Comparison of ENCODE assay signal across 24 mouse cellular contexts in genomic region chr16:37966871-37967270, GRCm38 (mm10). TPM values are rescaled to one million over a fixed set of nuclear protein-coding genes. Genes with fewer than 3 reads are reported as not detected.
DNase-seq lines count a peak whose midpoint lies in the region; ATAC-seq lines count a peak whose summit lies in the region.
"Had no signal": no experiment of that assay in that cellular context is flagged by ENCODE, and none has a peak within 500 bp of the region (broad histone marks: within the 10 kb centered on the region; RNA-seq: fewer than 3 reads in every experiment).

No protein-coding gene starts in this region.

- intact Hi-C loops in heart, postnatal 14 days (cut with DNase I): no loop called here

- no peaks in the 10 kb centered on the region for H3K27me3 ChIP-seq in heart, embryonic 10.5 days (ENCODE audit: insufficient read depth, poor library complexity, severe bottlenecking)
- no peaks in the 10 kb centered on the region for H3K27me3 ChIP-seq in midbrain, embryonic 11.5 days (ENCODE audit: control insufficient read depth, insufficient read depth, low read length)
- H3K27me3 ChIP-seq in midbrain, embryonic 15.5 days (replicated peaks): no peaks in the 10 kb centered on the region
- H3K27me3 ChIP-seq: embryonic facial prominence, embryonic 13.5 days; embryonic facial prominence, embryonic 15.5 days; forebrain, embryonic 12.5 days had no signal

- no peak for ATAC-seq in midbrain, embryonic 11.5 days (ENCODE audit: low FRiP score)
- ATAC-seq in midbrain, embryonic 15.5 days (replicated peaks): no peak
- ATAC-seq: forebrain, embryonic 14.5 days had no signal

- H3K36me3 ChIP-seq in heart, embryonic 10.5 days: no peaks in the 10 kb centered on the region
- H3K36me3 ChIP-seq in midbrain, embryonic 11.5 days (ENCODE audit: control insufficient read depth, insufficient read depth, low read length): no peaks in the 10 kb centered on the region
- no peaks in the 10 kb centered on the region for H3K36me3 ChIP-seq in midbrain, embryonic 15.5 days (replicated peaks)
- H3K36me3 ChIP-seq: embryonic facial prominence, embryonic 13.5 days; embryonic facial prominence, embryonic 15.5 days; forebrain, embryonic 10.5 days; forebrain, embryonic 12.5 days had no signal

- H3K9ac ChIP-seq in midbrain, embryonic 11.5 days (ENCODE audit: low read length): no peak overlapping the region
- H3K9ac ChIP-seq in midbrain, embryonic 15.5 days: no peak overlapping the region
- H3K9ac ChIP-seq: embryonic facial prominence, embryonic 13.5 days; embryonic facial prominence, embryonic 15.5 days; forebrain, embryonic 12.5 days had no signal

- H3K4me2 ChIP-seq in midbrain, embryonic 11.5 days: no peak overlapping the region
- H3K4me2 ChIP-seq in midbrain, embryonic 15.5 days: no peak overlapping the region
- H3K4me2 ChIP-seq: embryonic facial prominence, embryonic 13.5 days; embryonic facial prominence, embryonic 15.5 days; forebrain, embryonic 12.5 days had no signal

- peak; percentile 61 for DNase-seq in heart, embryonic 10.5 days (ENCODE audit: low spot score)
- no peak for DNase-seq in heart, postnatal 14 days
- DNase-seq in midbrain, embryonic 11.5 days (ENCODE audit: low spot score, missing footprints): peak; percentile 72
- peak; percentile 3 for DNase-seq in thymus, postnatal 4 days
- no peak for DNase-seq in thymus, postnatal 25 days
- DNase-seq: adrenal gland, adult 2 months; adrenal gland, postnatal 10 days; adrenal gland, postnatal 25 days; cerebellum, adult 11 months; cerebellum, adult 18-20 months; cerebellum, adult 8-10 months; cerebellum, adult 9-11 months; cerebellum, postnatal 14 days; cerebellum, postnatal 36 days; embryo, embryonic 11 days had no signal

- no peaks in the 10 kb centered on the region for H3K9me3 ChIP-seq in heart, embryonic 10.5 days
- H3K9me3 ChIP-seq in midbrain, embryonic 11.5 days (ENCODE audit: control insufficient read depth, low read length): no peaks in the 10 kb centered on the region
- no peaks in the 10 kb centered on the region for H3K9me3 ChIP-seq in midbrain, embryonic 15.5 days
- H3K9me3 ChIP-seq: embryonic facial prominence, embryonic 13.5 days; embryonic facial prominence, embryonic 15.5 days; forebrain, embryonic 10.5 days; forebrain, embryonic 12.5 days had no signal

- H3K27ac ChIP-seq in heart, embryonic 10.5 days: no peak overlapping the region
- H3K27ac ChIP-seq in midbrain, embryonic 11.5 days (ENCODE audit: low read depth, low read length): no peak overlapping the region
- no peak overlapping the region for H3K27ac ChIP-seq in midbrain, embryonic 15.5 days
- H3K27ac ChIP-seq: embryonic facial prominence, embryonic 13.5 days; embryonic facial prominence, embryonic 15.5 days; forebrain, embryonic 10.5 days; forebrain, embryonic 12.5 days had no signal

- 87% methylated on average over 7 of the region's 7 CpGs for WGBS in heart, embryonic 10.5 days
- 93% methylated on average over 7 of the region's 7 CpGs for WGBS in midbrain, embryonic 11.5 days
- 93% methylated on average over 7 of the region's 7 CpGs for WGBS in midbrain, embryonic 15.5 days

- H3K4me3 ChIP-seq in heart, embryonic 10.5 days: no peak overlapping the region
- no peak overlapping the region for H3K4me3 ChIP-seq in midbrain, embryonic 11.5 days (ENCODE audit: low read depth, low read length)
- H3K4me3 ChIP-seq in midbrain, embryonic 15.5 days: no peak overlapping the region
- H3K4me3 ChIP-seq: embryonic facial prominence, embryonic 13.5 days; embryonic facial prominence, embryonic 15.5 days; erythroblast, embryonic 14.5 days; forebrain, embryonic 10.5 days; forebrain, embryonic 12.5 days had no signal

- peaks cover 13% of the 10 kb centered on the region; the same call in 1 of the 2 replicates for H3K4me1 ChIP-seq in heart, embryonic 10.5 days
- peaks cover 20% of the 10 kb centered on the region for H3K4me1 ChIP-seq in midbrain, embryonic 11.5 days (ENCODE audit: control insufficient read depth, insufficient read depth, low read length)
- peaks cover 21% of the 10 kb centered on the region for H3K4me1 ChIP-seq in midbrain, embryonic 15.5 days

RNA-seq across cellular contexts. Expression of gene Gpr156, which starts 50.6 kb away (rescaled TPM):
- 0.40 and 0.67 TPM in 2 replicates for polyA plus RNA-seq in heart, embryonic 10.5 days (2016; fragmentation: Nextera tagmentation; extraction: Ambion mirVana)
- total RNA-seq in heart, postnatal 14 days (2021): under 1 TPM in 1 of 2 experiments, not detected in 1; 0.07 TPM
- polyA plus RNA-seq in midbrain, embryonic 11.5 days (2014; fragmentation: Nextera tagmentation; extraction: Ambion mirVana): 3.4 and 4.2 TPM in 2 replicates
- polyA plus RNA-seq in midbrain, embryonic 15.5 days (2015; fragmentation: Nextera tagmentation; extraction: Ambion mirVana): 6.2 and 6.4 TPM in 2 replicates
- total RNA-seq: common myeloid progenitor, adult 5-6 weeks; MEL had no signal
- polyA plus RNA-seq: erythroblast, embryonic 14.5 days had no signal

Comparison
In these comparisons a context has a peak if more than half of its experiments do, and no peak if none do; other contexts are left out.
1. DNase-seq: peak in heart, embryonic 10.5 days (single experiment), midbrain, embryonic 11.5 days (single experiment) and thymus, postnatal 4 days (single experiment); none in heart, postnatal 14 days (0 of 2) and thymus, postnatal 25 days (single experiment).